Mouse (Mus musculus): ENCODE measurements at regions not wholly inside any gene's neighbourhood (a gene's known extent, or its start where the extent isn't known, plus 50 kb on each side); places are given as distances from the start of the nearest gene placed in this dataset.

DNA sequence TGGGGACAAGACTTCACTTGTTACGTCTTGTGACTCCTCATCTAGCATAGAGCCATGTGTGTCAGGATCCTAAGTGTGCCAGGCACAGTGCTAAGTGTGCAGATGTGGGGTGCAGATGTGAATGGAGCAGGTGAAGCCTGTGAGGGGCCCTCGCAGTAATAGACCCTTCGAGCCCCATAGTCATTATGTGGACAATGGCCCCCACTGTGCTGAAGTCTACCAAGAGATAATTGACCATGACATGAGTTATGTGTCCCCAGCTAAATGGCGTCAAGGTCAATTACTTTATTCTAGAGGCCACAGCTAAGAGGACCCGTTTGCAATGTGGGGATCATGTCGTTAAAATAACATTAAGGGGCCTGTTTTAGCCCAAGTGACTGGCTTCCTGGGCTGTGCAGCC, 245.0 kb downstream of the Hlx start:
- TF ChIP-seq MYOD1 (IDR thresholded peaks at IDR 0.05; ENCODE audit: control insufficient read depth in 1 of 3, insufficient read length in 2 of 3, low read depth in 2 of 3) (no peak), POLR2A (IDR thresholded peaks at IDR 0.05; ENCODE audit: insufficient read length, low read depth) (no peak), POLR2AphosphoS2 (IDR thresholded peaks at IDR 0.05; ENCODE audit: insufficient read length, low read depth) (no peak), MAX (IDR thresholded peaks at IDR 0.05; ENCODE audit: low read depth) (no peak), SRF (IDR thresholded peaks at IDR 0.05; ENCODE audit: control insufficient read depth, insufficient read length, low read depth) (no peak), USF1 (IDR thresholded peaks at IDR 0.05; ENCODE audit: low read depth) (no peak), TCF3 (IDR thresholded peaks at IDR 0.05; ENCODE audit: insufficient read length, low read depth) (no peak), TCF12 (IDR thresholded peaks at IDR 0.05; ENCODE audit: insufficient read depth, poor library complexity, severe bottlenecking) (no peak), CEBPB (IDR thresholded peaks at IDR 0.05; ENCODE audit: insufficient read depth, poor library complexity, severe bottlenecking) (no peak)
